Mouse (Mus musculus): ENCODE results near the gene Sap25. TPM values are rescaled to one million over a fixed set of nuclear protein-coding genes. Genes with fewer than 3 reads are reported as not detected.

Sap25 gene
- 12.0 and 24.0 TPM in 2 replicates for total RNA-seq (2012; rRNA removed)

GRCm38 (mm10) chr5:137641054-137641453, at the start of gene Sap25:
Gene Sap25, plus strand, starts transcription at chr5:137641334.
- peaks cover 44% of the 10 kb centered on the region for H3K36me3 ChIP-seq (ENCODE audit: control insufficient read depth, insufficient read depth, low read length, poor library complexity, severe bottlenecking)
- H3K4me3 ChIP-seq (ENCODE audit: insufficient read depth in 1 of 2, low read depth in 1 of 2, low read length in 2 of 2, poor library complexity in 1 of 2, severe bottlenecking in 1 of 2): peak within 1 kb of the TSS in 1 of 2 experiments; percentile 22; a peak in 2 of 4 replicates
- H3K27ac ChIP-seq (ENCODE audit: insufficient read depth, low read depth, low read length, poor library complexity, severe bottlenecking): no peak within 1 kb of the TSS
- in situ Hi-C loops (cut with MboI; ENCODE audit: low sequenced_read_pairs in 2 of 2, unreplicated experiment in 2 of 2): no loop called here
- peaks cover 9 to 34% of the 10 kb centered on the region in 2 experiments; a peak in 3 of 4 replicates for H3K4me1 ChIP-seq (ENCODE audit: control insufficient read depth in 2 of 2, insufficient read depth in 2 of 2, low read length in 2 of 2, poor library complexity in 1 of 2)
- peak within 1 kb of the TSS; percentile 36; the same call in 1 of the 2 replicates for H3K9ac ChIP-seq (ENCODE audit: insufficient read depth, low read depth, low read length, poor library complexity, severe bottlenecking)
- no peak for TF ChIP-seq ZC3H11A (IDR thresholded peaks at IDR 0.05; ENCODE audit: borderline replicate concordance, low read depth, low read length)
- no peak for TF ChIP-seq ZNF384 (IDR thresholded peaks at IDR 0.05; ENCODE audit: low read depth, low read length)
- no peak for TF ChIP-seq CHD2 (IDR thresholded peaks at IDR 0.05; ENCODE audit: low read depth, low read length)
- no peak for TF ChIP-seq HCFC1 (IDR thresholded peaks at IDR 0.05; ENCODE audit: borderline replicate concordance, insufficient read depth, low read length)
- DNase-seq (ENCODE audit: low read depth, low spot score): peak; percentile 80
- H3K9me3 ChIP-seq (ENCODE audit: control insufficient read depth, insufficient read depth, low read depth, low read length): no peaks in the 10 kb centered on the region

GRCm38 (mm10) chr5:137595921-137596320, 45.2 kb upstream of the Sap25 start:
- H3K36me3 ChIP-seq (ENCODE audit: control insufficient read depth, insufficient read depth, low read length, poor library complexity, severe bottlenecking): peaks cover 5% of the 10 kb centered on the region; the same call in 1 of the 2 replicates
- H3K4me3 ChIP-seq (ENCODE audit: insufficient read depth in 1 of 2, low read depth in 1 of 2, low read length in 2 of 2, poor library complexity in 1 of 2, severe bottlenecking in 1 of 2): no peak overlapping the region
- H3K9me3 ChIP-seq (ENCODE audit: control insufficient read depth, insufficient read depth, low read depth, low read length): no peaks in the 10 kb centered on the region
- no peak for TF ChIP-seq CHD2 (IDR thresholded peaks at IDR 0.05; ENCODE audit: low read depth, low read length)
- TF ChIP-seq HCFC1 (IDR thresholded peaks at IDR 0.05; ENCODE audit: borderline replicate concordance, insufficient read depth, low read length): no peak
- no peak for TF ChIP-seq MAFK (IDR thresholded peaks at IDR 0.05; ENCODE audit: insufficient read depth, low read depth, low read length)
- TF ChIP-seq ZC3H11A (IDR thresholded peaks at IDR 0.05; ENCODE audit: borderline replicate concordance, low read depth, low read length): no peak
- TF ChIP-seq ZNF384 (IDR thresholded peaks at IDR 0.05; ENCODE audit: low read depth, low read length): no peak
- H3K27ac ChIP-seq (ENCODE audit: insufficient read depth, low read depth, low read length, poor library complexity, severe bottlenecking): no peak overlapping the region
- in situ Hi-C loops (cut with MboI; ENCODE audit: low sequenced_read_pairs in 2 of 2, unreplicated experiment in 2 of 2): no loop called here
- no peak for DNase-seq (ENCODE audit: low read depth, low spot score)
- peaks cover 0 to 15% of the 10 kb centered on the region in 2 experiments; a peak in 2 of 4 replicates for H3K4me1 ChIP-seq (ENCODE audit: control insufficient read depth in 2 of 2, insufficient read depth in 2 of 2, low read length in 2 of 2, poor library complexity in 1 of 2)
- no peak overlapping the region for H3K9ac ChIP-seq (ENCODE audit: insufficient read depth, low read depth, low read length, poor library complexity, severe bottlenecking)

GRCm38 (mm10) chr5:137596601-137597261, 44.4 kb upstream of the Sap25 start:
- no peak for DNase-seq (ENCODE audit: low read depth, low spot score)
- Histone ChIP-seq H3K9ac (ENCODE audit: insufficient read depth, low read depth, low read length, poor library complexity, severe bottlenecking) (peak overlapping the region; percentile 95), H3K27ac (ENCODE audit: insufficient read depth, low read depth, low read length, poor library complexity, severe bottlenecking) (peak overlapping the region; percentile 83), H3K36me3 (ENCODE audit: control insufficient read depth, insufficient read depth, low read length, poor library complexity, severe bottlenecking) (peaks cover 5% of the 10 kb centered on the region; the same call in 1 of the 2 replicates), H3K9me3 (ENCODE audit: control insufficient read depth, insufficient read depth, low read depth, low read length) (no peaks in the 10 kb centered on the region), H3K4me1 (ENCODE audit: control insufficient read depth in 2 of 2, insufficient read depth in 2 of 2, low read length in 2 of 2, poor library complexity in 1 of 2) (peaks cover 0 to 15% of the 10 kb centered on the region in 2 experiments; a peak in 2 of 4 replicates), H3K4me3 (ENCODE audit: insufficient read depth in 1 of 2, low read depth in 1 of 2, low read length in 2 of 2, poor library complexity in 1 of 2, severe bottlenecking in 1 of 2) (peak overlapping the region; percentile 91 to 93)
- in situ Hi-C loops (cut with MboI; ENCODE audit: low sequenced_read_pairs in 2 of 2, unreplicated experiment in 2 of 2): no loop called here
- TF ChIP-seq MAFK (IDR thresholded peaks at IDR 0.05; ENCODE audit: insufficient read depth, low read depth, low read length): no peak
- TF ChIP-seq ZNF384 (IDR thresholded peaks at IDR 0.05; ENCODE audit: low read depth, low read length): no peak
- TF ChIP-seq ZC3H11A (IDR thresholded peaks at IDR 0.05; ENCODE audit: borderline replicate concordance, low read depth, low read length): no peak
- no peak for TF ChIP-seq HCFC1 (IDR thresholded peaks at IDR 0.05; ENCODE audit: borderline replicate concordance, insufficient read depth, low read length)
- no peak for TF ChIP-seq CHD2 (IDR thresholded peaks at IDR 0.05; ENCODE audit: low read depth, low read length)

GRCm38 (mm10) chr5:137597625-137598024, 43.5 kb upstream of the Sap25 start:
- Histone ChIP-seq H3K4me3 (ENCODE audit: insufficient read depth in 1 of 2, low read depth in 1 of 2, low read length in 2 of 2, poor library complexity in 1 of 2, severe bottlenecking in 1 of 2) (peak overlapping the region; percentile 91 to 93), H3K27ac (ENCODE audit: insufficient read depth, low read depth, low read length, poor library complexity, severe bottlenecking) (peak overlapping the region; percentile 13; the same call in 1 of the 2 replicates)

More at GRCm38 (mm10) chr5:137597625-137598024, 43.5 kb upstream of the Sap25 start:
- Histone ChIP-seq H3K9ac (ENCODE audit: insufficient read depth, low read depth, low read length, poor library complexity, severe bottlenecking) (peak overlapping the region; percentile 95; the same call in 1 of the 2 replicates), H3K9me3 (ENCODE audit: control insufficient read depth, insufficient read depth, low read depth, low read length) (no peaks in the 10 kb centered on the region), H3K4me1 (ENCODE audit: control insufficient read depth in 2 of 2, insufficient read depth in 2 of 2, low read length in 2 of 2, poor library complexity in 1 of 2) (peaks cover 0 to 16% of the 10 kb centered on the region in 2 experiments; a peak in 2 of 4 replicates), H3K36me3 (ENCODE audit: control insufficient read depth, insufficient read depth, low read length, poor library complexity, severe bottlenecking) (peaks cover 5% of the 10 kb centered on the region; the same call in 1 of the 2 replicates)
- no peak for DNase-seq (ENCODE audit: low read depth, low spot score)
- in situ Hi-C loops (cut with MboI; ENCODE audit: low sequenced_read_pairs in 2 of 2, unreplicated experiment in 2 of 2): no loop called here
- TF ChIP-seq ZC3H11A (IDR thresholded peaks at IDR 0.05; ENCODE audit: borderline replicate concordance, low read depth, low read length) (no peak), ZNF384 (IDR thresholded peaks at IDR 0.05; ENCODE audit: low read depth, low read length) (no peak), CHD2 (IDR thresholded peaks at IDR 0.05; ENCODE audit: low read depth, low read length) (no peak), HCFC1 (IDR thresholded peaks at IDR 0.05; ENCODE audit: borderline replicate concordance, insufficient read depth, low read length) (no peak), MAFK (IDR thresholded peaks at IDR 0.05; ENCODE audit: insufficient read depth, low read depth, low read length) (no peak)
